Mouse (Mus musculus): Measurements from ENCODE around the gene Mtmr12. TPM values are rescaled to one million over a fixed set of nuclear protein-coding genes. Genes with fewer than 3 reads are reported as not detected.
"Not testable (repeated sequence)": the region's sequence is repeated elsewhere in the genome, so short reads cannot be mapped to it uniquely, and the experiment has no call there.

Mtmr12 gene
- polyA plus RNA-seq, 1 experiment, result 26.2 TPM

- TF ChIP-seq POLR2A (IDR thresholded peaks at IDR 0.05; ENCODE audit: control insufficient read depth, low read depth, low read length), result peak; percentile 23; the same call in 1 of the 2 replicates
- TF ChIP-seq CTCF (IDR thresholded peaks at IDR 0.05; ENCODE audit: control insufficient read depth, insufficient read depth, insufficient replicate concordance, low read depth, low read length), result no peak
- H3K4me3 ChIP-seq (ENCODE audit: control insufficient read depth, low read depth, low read length), result peak overlapping the region; percentile 79
- no peaks in the 10 kb centered on the region; the same call in none of the 2 replicates for H3K4me1 ChIP-seq (ENCODE audit: control insufficient read depth, insufficient read depth, low read length)
- no peaks in the 10 kb centered on the region for H3K27me3 ChIP-seq (ENCODE audit: control insufficient read depth, insufficient read depth, low read length)
- no peaks in the 10 kb centered on the region for H3K36me3 ChIP-seq (ENCODE audit: control insufficient read depth, insufficient read depth, low read length)
- peak overlapping the region; percentile 5 for H3K27ac ChIP-seq (ENCODE audit: control insufficient read depth, insufficient read depth, low read depth, low read length)
Observed at GRCm38 (mm10) chr15:12214531-12215414, 9.9 kb downstream of the Mtmr12 start.

- Histone ChIP-seq H3K27ac (ENCODE audit: control insufficient read depth, insufficient read depth, low read depth, low read length) (peak overlapping the region; percentile 5), H3K27me3 (ENCODE audit: control insufficient read depth, insufficient read depth, low read length) (no peaks in the 10 kb centered on the region), H3K36me3 (ENCODE audit: control insufficient read depth, insufficient read depth, low read length) (no peaks in the 10 kb centered on the region), H3K4me3 (ENCODE audit: control insufficient read depth, low read depth, low read length) (peak overlapping the region; percentile 79), H3K4me1 (ENCODE audit: control insufficient read depth, insufficient read depth, low read length) (no peaks in the 10 kb centered on the region; the same call in none of the 2 replicates)
- TF ChIP-seq CTCF (IDR thresholded peaks at IDR 0.05; ENCODE audit: control insufficient read depth, insufficient read depth, insufficient replicate concordance, low read depth, low read length) (no peak), POLR2A (IDR thresholded peaks at IDR 0.05; ENCODE audit: control insufficient read depth, low read depth, low read length) (no peak)
Observed at GRCm38 (mm10) chr15:12215415-12215718, 10.5 kb downstream of the Mtmr12 start.

GRCm38 (mm10) chr15:12216119-12216518 lies 11.3 kb downstream of the Mtmr12 start:
- Histone ChIP-seq H3K4me1 (ENCODE audit: control insufficient read depth, insufficient read depth, low read length) (no peaks in the 10 kb centered on the region; the same call in none of the 2 replicates), H3K4me3 (ENCODE audit: control insufficient read depth, low read depth, low read length) (peak overlapping the region; percentile 79), H3K36me3 (ENCODE audit: control insufficient read depth, insufficient read depth, low read length) (no peaks in the 10 kb centered on the region), H3K27ac (ENCODE audit: control insufficient read depth, insufficient read depth, low read depth, low read length) (no peak overlapping the region), H3K27me3 (ENCODE audit: control insufficient read depth, insufficient read depth, low read length) (no peaks in the 10 kb centered on the region)
- TF ChIP-seq POLR2A (IDR thresholded peaks at IDR 0.05; ENCODE audit: control insufficient read depth, low read depth, low read length) (no peak), CTCF (IDR thresholded peaks at IDR 0.05; ENCODE audit: control insufficient read depth, insufficient read depth, insufficient replicate concordance, low read depth, low read length) (no peak)

- Histone ChIP-seq H3K36me3 (ENCODE audit: control insufficient read depth, insufficient read depth, low read length) (no peaks in the 10 kb centered on the region), H3K27ac (ENCODE audit: control insufficient read depth, insufficient read depth, low read depth, low read length) (no peak overlapping the region), H3K27me3 (ENCODE audit: control insufficient read depth, insufficient read depth, low read length) (no peaks in the 10 kb centered on the region), H3K4me3 (ENCODE audit: control insufficient read depth, low read depth, low read length) (peak overlapping the region; percentile 79), H3K4me1 (ENCODE audit: control insufficient read depth, insufficient read depth, low read length) (no peaks in the 10 kb centered on the region; the same call in none of the 2 replicates)
- TF ChIP-seq CTCF (IDR thresholded peaks at IDR 0.05; ENCODE audit: control insufficient read depth, insufficient read depth, insufficient replicate concordance, low read depth, low read length), result no peak
- no peak for TF ChIP-seq POLR2A (IDR thresholded peaks at IDR 0.05; ENCODE audit: control insufficient read depth, low read depth, low read length)
Observed at GRCm38 (mm10) chr15:12216798-12217197, 12.0 kb downstream of the Mtmr12 start.

GRCm38 (mm10) chr15:12217332-12217731 lies 12.5 kb downstream of the Mtmr12 start:
- not testable (repeated sequence) for H3K4me3 ChIP-seq (ENCODE audit: control insufficient read depth, low read depth, low read length); H3K4me1 ChIP-seq (ENCODE audit: control insufficient read depth, insufficient read depth, low read length); H3K36me3 ChIP-seq (ENCODE audit: control insufficient read depth, insufficient read depth, low read length)

GRCm38 (mm10) chr15:12217849-12218248 lies 13.0 kb downstream of the Mtmr12 start:
- H3K4me1 ChIP-seq (ENCODE audit: control insufficient read depth, insufficient read depth, low read length), result no peaks in the 10 kb centered on the region; the same call in none of the 2 replicates
- no peak for TF ChIP-seq CTCF (IDR thresholded peaks at IDR 0.05; ENCODE audit: control insufficient read depth, insufficient read depth, insufficient replicate concordance, low read depth, low read length)
- no peak for TF ChIP-seq POLR2A (IDR thresholded peaks at IDR 0.05; ENCODE audit: control insufficient read depth, low read depth, low read length)

More at GRCm38 (mm10) chr15:12217332-12217731, 12.5 kb downstream of the Mtmr12 start:
- not testable (repeated sequence) for H3K27me3 ChIP-seq (ENCODE audit: control insufficient read depth, insufficient read depth, low read length); H3K27ac ChIP-seq (ENCODE audit: control insufficient read depth, insufficient read depth, low read depth, low read length)

GRCm38 (mm10) chr15:12218583-12219382 lies 14.0 kb downstream of the Mtmr12 start:
- Histone ChIP-seq H3K4me1 (ENCODE audit: control insufficient read depth, insufficient read depth, low read length) (no peaks in the 10 kb centered on the region; the same call in none of the 2 replicates), H3K27ac (ENCODE audit: control insufficient read depth, insufficient read depth, low read depth, low read length) (no peak overlapping the region), H3K36me3 (ENCODE audit: control insufficient read depth, insufficient read depth, low read length) (no peaks in the 10 kb centered on the region), H3K27me3 (ENCODE audit: control insufficient read depth, insufficient read depth, low read length) (no peaks in the 10 kb centered on the region), H3K4me3 (ENCODE audit: control insufficient read depth, low read depth, low read length) (no peak overlapping the region)
- TF ChIP-seq POLR2A (IDR thresholded peaks at IDR 0.05; ENCODE audit: control insufficient read depth, low read depth, low read length), result no peak
- TF ChIP-seq CTCF (IDR thresholded peaks at IDR 0.05; ENCODE audit: control insufficient read depth, insufficient read depth, insufficient replicate concordance, low read depth, low read length), result no peak

More at GRCm38 (mm10) chr15:12217849-12218248, 13.0 kb downstream of the Mtmr12 start:
- Histone ChIP-seq H3K4me3 (ENCODE audit: control insufficient read depth, low read depth, low read length) (no peak overlapping the region), H3K27ac (ENCODE audit: control insufficient read depth, insufficient read depth, low read depth, low read length) (no peak overlapping the region), H3K36me3 (ENCODE audit: control insufficient read depth, insufficient read depth, low read length) (no peaks in the 10 kb centered on the region), H3K27me3 (ENCODE audit: control insufficient read depth, insufficient read depth, low read length) (no peaks in the 10 kb centered on the region)
